Mouse (Mus musculus) liver, embryonic 13.5 days (tissue): ENCODE data around the gene Adprhl2. TPM values are rescaled to one million over a fixed set of nuclear protein-coding genes. Genes with fewer than 3 reads are reported as not detected.

Experiments used
- ATAC-seq: fragments of 200-750 bp; cut with Nextera tagmentation; 2 replicates; pipeline ENCODE4 v1.8.0; 2017; ENCODE audit warnings: low read depth, mild to moderate bottlenecking, moderate number of reproducible peaks, moderate library complexity
- DNase-seq: peaks from one replicate; pipeline ENCODE4 v3.0.0; 2022
- H3K27ac ChIP-seq: fragments of 300-500 bp; sonication (generic); 2 replicates; pipeline ENCODE4 v1.5.1; 2015; ENCODE audit warnings: moderate library complexity, mild to moderate bottlenecking, inconsistent platforms
- H3K27me3 ChIP-seq: fragments of 300-500 bp; sonication (generic); 2 replicates; pipeline ENCODE4 v1.6.1; 2015; ENCODE audit warnings: mild to moderate bottlenecking, inconsistent platforms
- H3K36me3 ChIP-seq: fragments of 300-500 bp; sonication (generic); 2 replicates; pipeline ENCODE4 v1.6.1; 2015; ENCODE audit warnings: mild to moderate bottlenecking, inconsistent platforms
- H3K4me1 ChIP-seq: fragments of 300-500 bp; sonication (generic); replicated peaks from 2 replicates; pipeline ENCODE4 v1.6.1; 2015; ENCODE audit warnings: inconsistent platforms
- H3K4me2 ChIP-seq: fragments of 300-500 bp; sonication (generic); 2 replicates; pipeline ENCODE4 v1.6.1; 2015; ENCODE audit warnings: inconsistent platforms, mild to moderate bottlenecking, moderate library complexity
- H3K4me3 ChIP-seq: fragments of 300-500 bp; sonication (generic); replicated peaks from 2 replicates; pipeline ENCODE4 v1.5.1; 2015; ENCODE audit warnings: mild to moderate bottlenecking, inconsistent platforms
- H3K9ac ChIP-seq: fragments of 300-500 bp; sonication (generic); 2 replicates; pipeline ENCODE4 v1.6.1; 2015; ENCODE audit warnings: mild to moderate bottlenecking, inconsistent platforms
- H3K9me3 ChIP-seq: fragments of 300-500 bp; sonication (generic); replicated peaks from 2 replicates; pipeline ENCODE4 v1.6.1; 2016; ENCODE audit warnings: inconsistent platforms
- WGBS: fragments of 180-500 bp; shearing (Covaris S2); methylation state at CpG from one replicate; pipeline ENCODE4 v1.1.7; 2015; ENCODE audit not compliant: insufficient replicate concordance; 5-methylcytosine and 5-hydroxymethylcytosine counted together
- polyA plus RNA-seq: library from polyadenylated mRNA; unstranded; fragments of >200 nt; fragmentation: Nextera tagmentation; extraction: Ambion mirVana; gene quantifications from 2 replicates; pipeline ENCODE4 v1.2.1, GENCODE M21; 2015

The Adprhl2 gene
- 30.4 and 30.9 TPM in 2 replicates for polyA plus RNA-seq

DNA sequence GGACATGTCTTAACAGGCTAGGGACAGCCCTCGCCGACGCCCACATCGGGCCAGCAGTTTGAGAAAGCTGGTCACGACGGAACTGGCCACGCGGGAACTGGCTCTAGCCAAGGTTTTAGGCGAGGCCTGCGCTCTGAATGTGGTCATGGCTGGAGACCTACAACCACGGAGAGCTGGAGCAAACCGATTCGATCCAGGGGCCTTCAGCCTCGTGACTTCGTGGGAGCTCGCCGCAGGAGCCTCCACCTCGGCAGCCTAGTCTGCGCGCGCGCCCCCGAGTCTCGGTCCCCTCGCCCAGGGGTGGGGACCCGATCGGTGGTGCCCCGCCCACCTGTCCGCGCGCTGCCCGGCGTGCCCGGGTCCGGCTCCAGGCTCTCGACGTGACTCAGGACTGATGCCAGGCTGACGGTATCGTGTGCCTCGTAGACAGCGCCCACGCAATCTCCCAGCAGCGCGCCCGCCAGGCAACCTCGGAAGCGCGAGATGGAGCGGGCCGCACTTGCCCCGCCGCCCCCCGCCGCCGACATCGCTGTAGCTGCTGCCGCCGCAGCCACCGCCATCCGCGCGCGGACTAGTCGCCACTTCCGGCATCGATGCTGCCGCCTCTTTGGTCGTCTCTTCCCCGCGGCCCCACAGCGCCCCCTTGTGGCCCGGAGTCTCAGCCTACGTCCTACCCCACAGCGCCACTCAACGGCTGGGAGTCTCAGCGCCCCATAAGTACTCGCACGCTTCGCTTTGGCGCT, at the start of gene Adprhl2:
Gene Adprhl2, minus strand, starts transcription at position 593 of the 743 bp plus-strand sequence.
- WGBS = under 1% methylated on average over 78 of the region's 80 CpGs
- H3K36me3 ChIP-seq = peaks cover 27% of the 10 kb centered on the region
- peak; percentile 84 for ATAC-seq

DNA sequence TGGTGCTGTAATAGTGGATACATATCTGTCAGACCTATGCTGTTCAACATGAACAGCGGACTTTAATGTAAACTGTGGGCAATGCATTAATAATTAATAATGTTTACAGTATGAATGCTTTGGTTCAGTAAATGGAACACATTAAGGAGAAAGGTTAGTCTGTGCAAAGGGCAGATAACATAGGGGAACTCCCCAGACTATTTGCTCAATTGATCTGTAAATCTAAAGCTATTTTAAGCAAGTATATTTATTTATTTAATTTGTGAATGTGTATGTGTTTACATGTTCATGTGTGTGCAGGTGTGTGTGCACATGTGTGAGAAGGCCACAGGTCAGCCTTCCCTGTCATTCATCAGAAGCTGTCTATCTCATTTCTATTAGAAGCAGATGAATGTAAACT, 38.6 kb upstream of the Adprhl2 start:
- Histone ChIP-seq H3K9ac (no peak overlapping the region), H3K9me3 (no peaks in the 10 kb centered on the region), H3K4me2 (no peak overlapping the region), H3K4me3 (no peak overlapping the region), H3K36me3 (peaks cover 34% of the 10 kb centered on the region), H3K27me3 (no peaks in the 10 kb centered on the region), H3K27ac (no peak overlapping the region), H3K4me1 (no peaks in the 10 kb centered on the region)
- WGBS = 77% methylated on average over 1 of the region's 1 CpGs
- DNase-seq (no peak), ATAC-seq (no peak)

More for the DNA sequence above, at the start of gene Adprhl2:
- H3K4me2 ChIP-seq = peak within 1 kb of the TSS; percentile 96
- H3K9ac ChIP-seq = peak within 1 kb of the TSS; percentile 87
- peak within 1 kb of the TSS; percentile 85 for H3K4me3 ChIP-seq
- peak; percentile 95 for DNase-seq
- H3K27ac ChIP-seq = peak within 1 kb of the TSS; percentile 76
- H3K9me3 ChIP-seq = no peaks in the 10 kb centered on the region
- peaks cover 36% of the 10 kb centered on the region for H3K27me3 ChIP-seq
- H3K4me1 ChIP-seq = peaks cover 32% of the 10 kb centered on the region

DNA sequence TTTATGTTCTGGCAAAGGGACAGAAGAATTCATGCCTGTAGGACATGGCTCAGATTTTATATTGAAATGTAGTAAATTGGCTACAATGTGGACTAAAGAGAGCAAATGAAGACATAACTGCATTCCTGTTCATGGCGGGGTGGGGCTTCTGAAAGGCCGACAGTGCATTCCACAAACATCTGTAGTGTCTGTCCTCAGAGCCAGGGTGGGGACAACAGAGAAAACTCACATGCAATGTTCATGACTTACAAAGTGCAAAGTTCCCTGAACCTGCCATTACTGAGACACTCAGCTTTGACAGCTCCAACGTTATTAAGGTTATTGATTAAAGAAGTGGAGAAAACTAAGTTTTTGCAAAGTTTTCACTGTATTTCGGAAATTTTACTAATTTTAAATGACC, 21.9 kb upstream of the Adprhl2 start:
- Histone ChIP-seq H3K4me1 (0 out of 2 replicates have a peak, but pooled peaks cover 3% of the 10 kb centered on the region), H3K4me2 (no peak overlapping the region), H3K9me3 (no peaks in the 10 kb centered on the region), H3K9ac (no peak overlapping the region), H3K27me3 (no peaks in the 10 kb centered on the region), H3K27ac (no peak overlapping the region), H3K36me3 (peaks cover 23% of the 10 kb centered on the region), H3K4me3 (no peak overlapping the region)
- DNase-seq (no peak), ATAC-seq (no peak)
- WGBS = 76% methylated on average over 4 of the region's 4 CpGs

DNA sequence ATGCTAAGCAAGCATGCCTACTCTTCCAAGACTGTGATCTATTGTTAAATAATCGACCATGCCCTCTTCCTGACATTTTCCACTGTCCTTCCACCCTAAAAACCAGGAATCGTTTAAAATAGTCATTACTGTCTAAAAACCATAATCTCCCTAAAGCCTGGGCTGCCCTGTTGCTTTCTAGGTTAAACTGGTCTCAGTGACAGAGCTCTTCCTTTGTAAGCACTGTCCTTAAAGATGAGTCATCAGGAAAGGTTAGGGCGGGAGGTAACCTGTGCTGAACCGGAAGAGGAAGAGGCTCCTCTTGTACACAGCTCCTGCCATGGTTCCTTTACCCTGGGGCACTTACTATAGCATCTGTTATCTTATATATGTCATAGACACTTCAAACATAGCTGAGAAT, 18.0 kb upstream of the Adprhl2 start:
- H3K27me3 ChIP-seq = no peaks in the 10 kb centered on the region
- DNase-seq (no peak), ATAC-seq (no peak)
- no peak overlapping the region for H3K9ac ChIP-seq
- no peak overlapping the region for H3K4me2 ChIP-seq
- WGBS = 43% methylated on average over 4 of the region's 4 CpGs
- no peak overlapping the region for H3K27ac ChIP-seq
- H3K4me3 ChIP-seq = no peak overlapping the region
- H3K36me3 ChIP-seq = peaks cover 3% of the 10 kb centered on the region; the same call in 1 of the 2 replicates
- no peaks in the 10 kb centered on the region for H3K9me3 ChIP-seq
- 0 out of 2 replicates have a peak, but pooled peaks cover 3% of the 10 kb centered on the region for H3K4me1 ChIP-seq

DNA sequence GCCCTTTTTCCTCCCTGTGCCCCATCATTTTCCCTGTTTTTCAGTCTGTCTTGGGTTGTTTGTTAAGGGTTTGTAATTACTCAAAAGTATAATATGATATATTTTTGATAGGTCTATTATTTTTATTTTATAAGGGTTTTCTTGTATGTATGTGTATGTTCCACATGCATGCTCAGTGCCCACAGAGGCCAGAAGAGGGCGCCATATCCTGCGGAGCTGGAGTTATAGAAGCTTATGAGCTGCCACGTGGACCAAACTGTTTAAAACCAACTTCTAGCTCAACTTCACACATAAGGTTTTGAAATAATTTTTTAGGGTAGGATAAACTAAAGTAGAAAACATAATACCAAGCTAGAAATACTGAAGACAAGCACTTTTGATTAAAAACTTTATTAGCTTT, 10.9 kb upstream of the Adprhl2 start:
- Histone ChIP-seq H3K4me3 (no peak overlapping the region), H3K9me3 (no peaks in the 10 kb centered on the region), H3K4me2 (no peak overlapping the region), H3K9ac (no peak overlapping the region), H3K4me1 (no peaks in the 10 kb centered on the region), H3K27ac (no peak overlapping the region), H3K36me3 (no peaks in the 10 kb centered on the region), H3K27me3 (no peaks in the 10 kb centered on the region)
- ATAC-seq (no peak), DNase-seq (no peak)
- 30% methylated on average over 3 of the region's 3 CpGs for WGBS

DNA sequence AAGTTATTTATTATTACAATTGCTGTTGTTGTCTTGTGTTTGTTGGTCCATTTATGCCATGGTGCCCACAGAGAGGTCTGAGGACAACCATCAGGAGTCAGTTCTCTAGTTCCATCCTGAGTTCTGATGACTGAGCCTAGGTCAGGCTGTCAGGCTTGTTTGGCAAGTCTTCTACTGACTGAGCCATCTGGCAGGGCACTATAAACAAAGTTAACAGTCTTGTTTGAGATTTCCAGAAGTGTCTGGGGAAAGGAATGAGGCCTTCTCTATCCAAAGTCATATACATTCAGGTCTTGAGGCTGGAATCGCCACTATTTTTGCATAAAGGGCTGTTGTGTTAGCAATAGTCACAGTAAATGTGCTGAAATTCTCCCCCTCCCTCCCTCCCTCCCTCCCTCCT, 10.2 kb upstream of the Adprhl2 start:
- no peak for DNase-seq
- Histone ChIP-seq H3K4me2 (no peak overlapping the region), H3K36me3 (no peaks in the 10 kb centered on the region), H3K9ac (no peak overlapping the region), H3K4me1 (no peaks in the 10 kb centered on the region), H3K9me3 (no peaks in the 10 kb centered on the region), H3K4me3 (no peak overlapping the region), H3K27me3 (no peaks in the 10 kb centered on the region), H3K27ac (no peak overlapping the region)
- 45% methylated on average over 1 of the region's 1 CpGs for WGBS
- no peak for ATAC-seq

DNA sequence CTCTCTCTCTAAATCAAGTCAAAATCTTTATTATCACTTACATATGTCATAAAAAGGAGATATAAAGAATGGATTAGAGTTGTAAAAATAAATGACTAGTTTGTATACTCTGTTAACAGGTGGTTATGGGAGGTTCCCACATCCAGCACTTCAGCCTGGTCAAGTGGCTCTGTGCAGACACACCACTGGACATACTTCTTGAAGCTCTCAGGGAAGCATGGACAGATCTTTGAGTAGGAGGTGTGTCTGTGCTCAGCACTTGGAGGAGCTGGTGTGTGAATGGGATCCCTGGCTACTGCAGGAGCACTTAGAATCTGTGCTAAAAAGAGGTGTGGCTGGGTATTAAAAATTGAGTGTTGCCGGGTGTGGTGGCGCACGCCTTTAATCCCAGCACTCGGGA, 8.8 kb upstream of the Adprhl2 start:
- ATAC-seq = no peak
- DNase-seq = no peak
- Histone ChIP-seq H3K27ac (no peak overlapping the region), H3K27me3 (peaks cover 8% of the 10 kb centered on the region), H3K4me3 (no peak overlapping the region), H3K36me3 (no peaks in the 10 kb centered on the region), H3K4me2 (no peak overlapping the region), H3K4me1 (peaks cover 3% of the 10 kb centered on the region; the same call in 1 of the 2 replicates), H3K9me3 (no peaks in the 10 kb centered on the region), H3K9ac (no peak overlapping the region)
- 72% methylated on average over 4 of the region's 4 CpGs for WGBS

DNA sequence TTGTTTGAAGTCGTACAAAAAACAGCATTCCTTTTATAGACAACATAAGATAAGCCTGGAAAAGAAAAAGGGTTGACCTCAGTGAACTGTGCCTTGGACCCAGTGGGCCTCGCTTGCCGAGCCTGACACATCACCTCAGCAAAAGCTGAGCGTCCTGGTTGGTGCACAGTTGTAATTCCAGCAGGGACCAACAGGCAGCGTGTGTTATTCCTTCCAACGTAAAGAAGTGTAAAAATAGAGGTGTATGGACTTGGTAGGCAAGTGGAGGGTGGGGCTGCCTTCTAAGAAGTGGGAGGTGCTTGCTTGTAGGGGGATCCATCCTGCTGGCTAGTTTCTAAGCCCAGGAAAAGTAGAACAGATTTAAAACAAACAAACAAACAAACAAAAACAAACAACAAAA, 4.5 kb upstream of the Adprhl2 start:
- peaks cover 14% of the 10 kb centered on the region for H3K4me1 ChIP-seq
- ATAC-seq = no peak
- H3K27me3 ChIP-seq = peaks cover 37% of the 10 kb centered on the region
- no peak overlapping the region for H3K4me3 ChIP-seq
- no peak overlapping the region for H3K27ac ChIP-seq
- H3K9me3 ChIP-seq = no peaks in the 10 kb centered on the region
- no peak overlapping the region for H3K4me2 ChIP-seq
- no peaks in the 10 kb centered on the region for H3K36me3 ChIP-seq
- no peak overlapping the region for H3K9ac ChIP-seq
- 25% methylated on average over 6 of the region's 6 CpGs for WGBS
- no peak for DNase-seq

DNA sequence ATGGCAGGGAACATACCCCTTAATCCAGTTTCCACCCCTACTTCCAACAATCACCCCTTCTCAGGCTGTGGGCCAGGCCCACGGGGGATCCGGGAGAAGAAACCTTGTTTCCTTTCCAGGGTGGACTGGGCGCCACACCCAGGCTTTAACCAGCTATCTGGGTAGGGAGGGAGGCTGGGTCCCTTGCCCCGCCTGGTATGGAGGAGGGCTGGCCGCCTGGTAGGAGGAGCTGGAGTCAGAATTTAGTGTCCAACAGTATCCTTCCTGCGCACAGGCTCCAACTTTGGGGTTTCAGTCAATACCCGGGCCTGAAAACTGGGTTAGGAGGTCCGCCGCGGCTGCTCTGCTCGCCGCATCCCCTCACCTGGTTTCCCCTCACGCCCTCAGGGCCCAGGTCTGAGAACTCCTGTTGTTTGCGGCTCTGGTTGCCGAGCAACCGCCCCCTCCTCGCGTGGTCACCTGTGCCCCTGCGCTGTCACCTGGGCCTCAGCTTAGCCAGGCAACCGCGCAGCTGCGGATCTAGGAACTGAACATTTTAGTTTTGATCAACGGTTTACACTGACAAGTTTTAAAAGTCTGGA, 3.9 kb upstream of the Adprhl2 start, which contains the start of gene Tekt2:
Gene Tekt2, minus strand, starts transcription at position 408 of the 581 bp plus-strand sequence.
- ATAC-seq (no peak), DNase-seq (no peak)
- Histone ChIP-seq H3K27me3 (peaks cover 37% of the 10 kb centered on the region), H3K4me3 (peak within 1 kb of the TSS; percentile 4; the same call in 1 of the 2 replicates), H3K9me3 (no peaks in the 10 kb centered on the region), H3K4me2 (peak within 1 kb of the TSS; percentile 33; the same call in 1 of the 2 replicates), H3K27ac (no peak within 1 kb of the TSS), H3K36me3 (no peaks in the 10 kb centered on the region), H3K9ac (no peak within 1 kb of the TSS), H3K4me1 (peaks cover 21% of the 10 kb centered on the region)
- WGBS = 18% methylated on average over 23 of the region's 23 CpGs

DNA sequence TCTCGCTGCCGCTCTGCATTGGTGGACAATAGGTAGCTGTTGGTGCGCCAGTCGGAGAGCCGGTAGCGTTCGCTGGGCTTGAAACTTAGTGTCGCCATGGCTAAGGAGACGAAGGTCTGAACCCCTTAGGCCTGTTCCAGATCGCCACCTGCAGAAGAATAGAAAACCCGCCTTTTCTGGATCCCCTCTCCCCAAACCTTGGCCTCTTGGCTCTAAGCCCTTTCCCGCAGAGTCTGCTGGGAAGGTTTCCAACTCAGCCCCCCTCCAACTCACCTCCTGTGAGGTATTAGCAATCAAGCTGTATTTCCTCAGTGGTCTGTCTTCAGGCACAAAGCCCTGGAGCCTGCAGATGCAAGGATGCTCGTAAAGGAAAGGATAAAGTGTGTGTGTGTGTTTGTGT, 3.4 kb upstream of the Adprhl2 start:
- H3K4me3 ChIP-seq = no peak overlapping the region
- WGBS = 52% methylated on average over 13 of the region's 13 CpGs
- H3K9me3 ChIP-seq = no peaks in the 10 kb centered on the region
- peaks cover 26% of the 10 kb centered on the region for H3K4me1 ChIP-seq
- no peak for DNase-seq
- H3K36me3 ChIP-seq = no peaks in the 10 kb centered on the region
- no peak for ATAC-seq
- H3K4me2 ChIP-seq = no peak overlapping the region
- no peak overlapping the region for H3K9ac ChIP-seq
- H3K27me3 ChIP-seq = peaks cover 37% of the 10 kb centered on the region
- H3K27ac ChIP-seq = no peak overlapping the region

DNA sequence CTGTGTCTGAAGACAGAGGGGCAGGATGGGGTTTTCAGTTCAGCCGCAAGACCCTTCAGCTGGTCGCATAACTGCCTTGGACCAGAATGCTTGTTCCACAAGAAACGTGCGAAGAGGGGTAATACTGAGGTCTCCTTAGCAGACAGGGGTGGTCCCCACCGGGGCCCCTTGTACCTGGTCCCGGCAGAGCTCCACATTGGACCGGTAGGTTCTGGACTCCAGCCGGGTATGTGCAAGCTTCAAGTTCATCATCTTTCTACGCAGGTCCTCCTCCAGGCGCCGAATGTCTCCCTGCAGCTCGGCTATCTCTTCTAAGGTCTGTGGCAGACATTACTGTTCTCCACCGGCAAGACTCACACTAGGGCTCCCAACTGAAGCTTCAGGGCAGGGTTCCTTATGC, 1.1 kb upstream of the Adprhl2 start:
- ATAC-seq (no peak), DNase-seq (no peak)
- Histone ChIP-seq H3K27me3 (peaks cover 37% of the 10 kb centered on the region), H3K9ac (no peak overlapping the region), H3K4me3 (no peak overlapping the region), H3K4me2 (no peak overlapping the region), H3K27ac (no peak overlapping the region), H3K9me3 (no peaks in the 10 kb centered on the region), H3K36me3 (peaks cover 13% of the 10 kb centered on the region), H3K4me1 (peaks cover 30% of the 10 kb centered on the region)
- WGBS = 86% methylated on average over 13 of the region's 13 CpGs
